1 mouse cellular context compared by ENCODE assay signal in the genomic region with DNA sequence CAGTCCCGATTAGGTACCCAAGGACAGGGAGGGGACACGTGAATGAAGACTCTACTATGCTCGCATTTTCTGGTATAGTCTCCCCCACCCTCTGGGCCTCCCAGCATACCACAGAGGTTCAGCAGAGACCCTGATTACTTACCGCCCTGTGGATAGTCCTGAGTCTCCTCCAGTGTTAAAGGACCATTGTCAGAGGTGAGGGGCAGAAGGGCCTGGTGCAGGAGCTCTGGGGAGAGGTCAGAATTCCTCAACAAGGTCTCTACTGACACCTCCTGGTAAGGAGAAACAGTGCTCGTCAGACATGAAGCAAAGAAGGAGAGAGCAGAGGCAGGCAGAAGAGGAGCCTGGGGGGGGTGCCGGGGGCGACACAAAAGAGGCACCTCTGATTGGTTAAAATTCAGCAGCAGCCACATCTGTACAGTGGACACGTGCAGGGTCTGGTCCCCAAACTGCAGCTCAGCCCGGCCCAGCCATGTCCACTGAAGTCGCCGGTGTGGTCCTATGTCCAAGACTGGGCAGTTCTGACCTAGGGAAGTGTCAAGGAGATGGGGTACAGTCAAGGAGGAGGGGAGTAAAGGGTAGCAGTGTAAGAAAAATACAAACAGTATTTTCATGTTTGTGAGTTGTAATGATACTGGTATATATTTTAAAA.
TF ChIP-seq lines count a peak whose summit lies in the region.

No protein-coding gene starts in this region.

TF ChIP-seq in CH12.LX, 34 proteins besides CTCF, POLR2A, EP300 and RAD21:
- peak; percentile 65 for TF ChIP-seq SMC3 (IDR thresholded peaks at IDR 0.05; ENCODE audit: low read depth, low read length)
- no peak for TF ChIP-seq MYC (IDR thresholded peaks at IDR 0.05; ENCODE audit: low read depth, low read length)
- TF ChIP-seq TCF12 (IDR thresholded peaks at IDR 0.05; ENCODE audit: low read depth, low read length): 0 out of 2 replicates have a peak, but pooled peaks have one; percentile 21
- peak; percentile 14; the same call in 1 of the 2 replicates for TF ChIP-seq NRF1 (IDR thresholded peaks at IDR 0.05; ENCODE audit: low read depth, low read length)
